Comparison of ENCODE assay signal across 8 mouse cellular contexts in the genomic region with DNA sequence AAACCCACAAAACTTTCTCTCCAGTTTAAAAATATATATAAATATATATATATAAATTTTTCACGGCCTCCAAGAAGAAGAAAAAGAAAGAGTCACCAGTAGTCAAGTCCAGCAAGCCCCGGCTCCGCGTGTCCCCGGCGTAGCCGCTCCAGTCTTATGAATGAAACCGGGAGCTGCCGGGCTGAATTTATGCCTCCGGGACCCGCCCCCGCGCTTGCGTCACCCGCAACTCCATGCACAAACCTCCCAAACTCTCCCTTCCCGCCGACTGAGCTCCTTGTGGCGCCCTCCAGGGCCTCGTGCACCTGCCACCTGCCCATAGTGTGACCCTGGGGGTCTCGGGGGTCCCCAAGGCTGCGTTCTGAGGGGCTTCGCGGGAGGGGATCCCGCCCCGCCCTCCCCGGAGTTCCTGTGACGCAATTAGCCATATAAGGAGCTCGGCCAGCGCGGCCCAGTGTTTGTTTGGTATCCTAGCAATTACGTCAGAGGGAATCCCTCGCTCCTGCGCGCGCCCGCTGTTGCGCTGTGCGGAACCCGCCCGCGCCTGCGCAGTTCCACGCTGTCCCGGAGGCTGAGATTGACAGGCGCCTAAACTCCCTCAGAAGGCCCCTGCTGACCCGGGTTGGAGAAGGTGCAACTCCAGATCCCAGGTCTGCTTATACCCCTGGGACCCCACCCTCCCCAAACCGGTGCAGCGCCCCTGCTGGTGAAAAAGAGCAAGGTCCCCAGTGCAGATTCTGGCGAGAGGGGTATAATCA. TPM values are rescaled to one million over a fixed set of nuclear protein-coding genes. Genes with fewer than 3 reads are reported as not detected.
DNase-seq lines count a peak whose midpoint lies in the region; ATAC-seq and TF ChIP-seq lines count a peak whose summit lies in the region.

A gene (minus strand): TSS at position 168 of the 758 bp plus-strand sequence.

- TF ChIP-seq POLR2A in ES-Bruce4 (IDR thresholded peaks at IDR 0.05; ENCODE audit: insufficient read depth, low read length) = no peak

- TF ChIP-seq EP300 in ES-Bruce4 (IDR thresholded peaks at IDR 0.05; ENCODE audit: insufficient read depth, low read depth, low read length) = no peak
- peak; percentile 74; the same call in 1 of the 2 replicates for TF ChIP-seq EP300 in heart, postnatal 0 days (IDR thresholded peaks at IDR 0.05; ENCODE audit: low read depth)

- peak; percentile 45 for TF ChIP-seq CTCF in ES-Bruce4 (IDR thresholded peaks at IDR 0.05; ENCODE audit: low read depth, low read length)
- peak; percentile 41 for TF ChIP-seq CTCF in heart, postnatal 0 days (IDR thresholded peaks at IDR 0.05; ENCODE audit: low read depth)

- no peaks in the 10 kb centered on the region for H3K4me1 ChIP-seq in ES-Bruce4 (ENCODE audit: control insufficient read depth, insufficient read depth, low read length)
- peaks cover 29% of the 10 kb centered on the region for H3K4me1 ChIP-seq in forebrain, embryonic 12.5 days
- H3K4me1 ChIP-seq in heart, postnatal 0 days (ENCODE audit: control insufficient read depth, insufficient read depth) = no peaks in the 10 kb centered on the region
- peaks cover 32% of the 10 kb centered on the region for H3K4me1 ChIP-seq in liver, embryonic 15.5 days (replicated peaks)
- H3K4me1 ChIP-seq in neural tube, embryonic 11.5 days (ENCODE audit: control insufficient read depth, insufficient read depth, low read length) = peaks cover 12% of the 10 kb centered on the region
- H3K4me1 ChIP-seq in stomach, embryonic 16.5 days (ENCODE audit: control insufficient read depth, insufficient read depth, low read length) = peaks cover 11% of the 10 kb centered on the region

- no peaks in the 10 kb centered on the region for H3K27me3 ChIP-seq in ES-Bruce4 (ENCODE audit: control insufficient read depth, insufficient read depth, low read length, poor library complexity, severe bottlenecking)
- peaks cover 61% of the 10 kb centered on the region for H3K27me3 ChIP-seq in forebrain, embryonic 12.5 days
- peaks cover 17% of the 10 kb centered on the region for H3K27me3 ChIP-seq in heart, postnatal 0 days (ENCODE audit: control insufficient read depth, insufficient read depth, low read length)
- H3K27me3 ChIP-seq in liver, embryonic 15.5 days = peaks cover 85% of the 10 kb centered on the region
- H3K27me3 ChIP-seq in neural tube, embryonic 11.5 days (ENCODE audit: control insufficient read depth, insufficient read depth, low read length) = peaks cover 28% of the 10 kb centered on the region
- peaks cover 18% of the 10 kb centered on the region for H3K27me3 ChIP-seq in stomach, embryonic 16.5 days (ENCODE audit: control insufficient read depth, insufficient read depth, low read length)

- WGBS in forebrain, embryonic 12.5 days = under 1% methylated on average over 49 of the region's 49 CpGs
- under 1% methylated on average over 49 of the region's 49 CpGs for WGBS in heart, postnatal 0 days
- under 1% methylated on average over 49 of the region's 49 CpGs for WGBS in liver, embryonic 15.5 days (ENCODE audit: insufficient replicate concordance)
- under 1% methylated on average over 49 of the region's 49 CpGs for WGBS in neural tube, embryonic 11.5 days
- under 1% methylated on average over 49 of the region's 49 CpGs for WGBS in stomach, embryonic 16.5 days

- H3K9me3 ChIP-seq in ES-Bruce4 (replicated peaks; ENCODE audit: control insufficient read depth, insufficient read depth, low read length, poor library complexity, severe bottlenecking) = no peaks in the 10 kb centered on the region
- H3K9me3 ChIP-seq in forebrain, embryonic 12.5 days = no peaks in the 10 kb centered on the region
- no peaks in the 10 kb centered on the region for H3K9me3 ChIP-seq in heart, postnatal 0 days (replicated peaks; ENCODE audit: control insufficient read depth, low read length)
- H3K9me3 ChIP-seq in liver, embryonic 15.5 days (replicated peaks) = no peaks in the 10 kb centered on the region
- H3K9me3 ChIP-seq in neural tube, embryonic 11.5 days (ENCODE audit: control insufficient read depth, low read length) = no peaks in the 10 kb centered on the region
- no peaks in the 10 kb centered on the region for H3K9me3 ChIP-seq in stomach, embryonic 16.5 days (replicated peaks; ENCODE audit: control insufficient read depth, low read length)

- no peak within 1 kb of the TSS for H3K27ac ChIP-seq in ES-Bruce4 (ENCODE audit: insufficient read depth, low read length)
- H3K27ac ChIP-seq in forebrain, embryonic 12.5 days = no peak within 1 kb of the TSS
- H3K27ac ChIP-seq in heart, postnatal 0 days (ENCODE audit: low read depth) = no peak within 1 kb of the TSS
- 0 out of 2 replicates have a peak within 1 kb of the TSS, but pooled peaks have one; percentile 14 for H3K27ac ChIP-seq in liver, embryonic 15.5 days (replicated peaks)
- H3K27ac ChIP-seq in neural tube, embryonic 11.5 days (ENCODE audit: low read depth, low read length) = no peak within 1 kb of the TSS
- peak within 1 kb of the TSS; percentile 19 for H3K27ac ChIP-seq in stomach, embryonic 16.5 days (ENCODE audit: low read length)

- H3K9ac ChIP-seq in ES-Bruce4 (ENCODE audit: low read depth, poor library complexity, severe bottlenecking) = peak within 1 kb of the TSS; percentile 62
- peak within 1 kb of the TSS; percentile 47 for H3K9ac ChIP-seq in forebrain, embryonic 12.5 days
- peak within 1 kb of the TSS; percentile 45 for H3K9ac ChIP-seq in heart, postnatal 0 days (replicated peaks; ENCODE audit: low read depth, low read length)
- peak within 1 kb of the TSS; percentile 47 for H3K9ac ChIP-seq in liver, embryonic 15.5 days
- H3K9ac ChIP-seq in neural tube, embryonic 11.5 days (ENCODE audit: low read length) = peak within 1 kb of the TSS; percentile 50
- H3K9ac ChIP-seq in stomach, embryonic 16.5 days (ENCODE audit: low read length) = peak within 1 kb of the TSS; percentile 74

- peak within 1 kb of the TSS; percentile 94 for H3K4me2 ChIP-seq in forebrain, embryonic 12.5 days
- H3K4me2 ChIP-seq in heart, postnatal 0 days (ENCODE audit: low read depth, low read length) = peak within 1 kb of the TSS; percentile 97
- peak within 1 kb of the TSS; percentile 90 for H3K4me2 ChIP-seq in liver, embryonic 15.5 days
- peak within 1 kb of the TSS; percentile 95 for H3K4me2 ChIP-seq in neural tube, embryonic 11.5 days (ENCODE audit: low read depth)
- H3K4me2 ChIP-seq in stomach, embryonic 16.5 days (ENCODE audit: low read depth, low read length) = peak within 1 kb of the TSS; percentile 100

- peak within 1 kb of the TSS; percentile 82 for H3K4me3 ChIP-seq in ES-Bruce4 (ENCODE audit: low read depth, low read length)
- peak within 1 kb of the TSS; percentile 63 for H3K4me3 ChIP-seq in forebrain, embryonic 12.5 days (replicated peaks)
- H3K4me3 ChIP-seq in heart, postnatal 0 days (ENCODE audit: low read depth, low read length) = peak within 1 kb of the TSS; percentile 63
- peak within 1 kb of the TSS; percentile 69 for H3K4me3 ChIP-seq in liver, embryonic 15.5 days (replicated peaks)
- H3K4me3 ChIP-seq in neural tube, embryonic 11.5 days (ENCODE audit: low read depth, low read length) = peak within 1 kb of the TSS; percentile 57
- H3K4me3 ChIP-seq in stomach, embryonic 16.5 days (replicated peaks; ENCODE audit: low read length) = peak within 1 kb of the TSS; percentile 73

- DNase-seq in c-Kit-positive CD71-positive TER-119-positive erythroid progenitor cells, embryonic 14.5 days (ENCODE audit: low spot score) = peak; percentile 93
- DNase-seq in heart, postnatal 0 days (ENCODE audit: low spot score) = peak; percentile 98
- peak; percentile 97 to 98 for DNase-seq in kidney, postnatal 4 days
- DNase-seq in neural tube, embryonic 11.5 days (ENCODE audit: low spot score) = peak; percentile 95

- no peaks in the 10 kb centered on the region for H3K36me3 ChIP-seq in ES-Bruce4 (ENCODE audit: control insufficient read depth, insufficient read depth, low read length, poor library complexity, severe bottlenecking)
- H3K36me3 ChIP-seq in forebrain, embryonic 12.5 days (replicated peaks) = no peaks in the 10 kb centered on the region
- no peaks in the 10 kb centered on the region for H3K36me3 ChIP-seq in heart, postnatal 0 days (replicated peaks; ENCODE audit: control insufficient read depth, insufficient read depth, low read length)
- H3K36me3 ChIP-seq in liver, embryonic 15.5 days (replicated peaks) = no peaks in the 10 kb centered on the region
- H3K36me3 ChIP-seq in neural tube, embryonic 11.5 days (ENCODE audit: control insufficient read depth, insufficient read depth, low read length) = no peaks in the 10 kb centered on the region
- H3K36me3 ChIP-seq in stomach, embryonic 16.5 days (ENCODE audit: control insufficient read depth, insufficient read depth, low read length) = no peaks in the 10 kb centered on the region

- ATAC-seq in forebrain, embryonic 12.5 days (ENCODE audit: low FRiP score) = peak; percentile 90
- ATAC-seq in heart, postnatal 0 days (ENCODE audit: insufficient read depth, low read depth) = peak; percentile 86
- peak; percentile 77 for ATAC-seq in liver, embryonic 15.5 days (ENCODE audit: insufficient read depth)
- peak; percentile 83 for ATAC-seq in neural tube, embryonic 11.5 days (ENCODE audit: insufficient read depth, low FRiP score, low TSS enrichment)
- ATAC-seq in stomach, embryonic 16.5 days (ENCODE audit: insufficient read depth, low FRiP score) = peak; percentile 87

RNA-seq across cellular contexts. Expression of the gene that starts here (rescaled TPM):
- 0.68 and 1.1 TPM in 2 replicates for polyA plus RNA-seq in ES-Bruce4 (2011; ENCODE audit: insufficient read depth, insufficient read length, low read depth, missing spikeins)
- 0.24 TPM in 1 of 2 replicates, not detected in the other for polyA plus RNA-seq in forebrain, embryonic 12.5 days (2016; fragmentation: Nextera tagmentation; extraction: Ambion mirVana)
- 0.39 and 0.80 TPM in 2 replicates for total RNA-seq in heart, postnatal 0 days (2014; rRNA removed; ENCODE audit: low replicate concordance)
- 0.05 and 0.10 TPM in 2 replicates for polyA plus RNA-seq in heart, postnatal 0 days (2015; fragmentation: Nextera tagmentation; extraction: Ambion mirVana)
- 0.03 TPM in 1 of 2 replicates, not detected in the other for polyA plus RNA-seq in liver, embryonic 15.5 days (2015; fragmentation: Nextera tagmentation; extraction: Ambion mirVana)
- 0.07 TPM in 1 of 2 replicates, not detected in the other for polyA plus RNA-seq in neural tube, embryonic 11.5 days (2014; fragmentation: Nextera tagmentation; extraction: Ambion mirVana)
- polyA plus RNA-seq in stomach, embryonic 16.5 days (2015; fragmentation: Nextera tagmentation; extraction: Ambion mirVana) = 0.25 and 0.27 TPM in 2 replicates

Comparison
In these comparisons a context has a peak if more than half of its experiments do, and no peak if none do; other contexts are left out.
1. Peak in ATAC-seq, H3K4me3 ChIP-seq, H3K9ac ChIP-seq and H3K4me2 ChIP-seq in forebrain, embryonic 12.5 days; RNA of the gene not detected or under 1 TPM.
2. Peak in DNase-seq, ATAC-seq, H3K4me3 ChIP-seq, H3K9ac ChIP-seq and H3K4me2 ChIP-seq in heart, postnatal 0 days; RNA of the gene not detected or under 1 TPM.
3. Peak in ATAC-seq, H3K4me3 ChIP-seq, H3K27ac ChIP-seq, H3K9ac ChIP-seq and H3K4me2 ChIP-seq in liver, embryonic 15.5 days; RNA of the gene not detected or under 1 TPM.
4. Peak in DNase-seq, ATAC-seq, H3K4me3 ChIP-seq, H3K9ac ChIP-seq and H3K4me2 ChIP-seq in neural tube, embryonic 11.5 days; RNA of the gene not detected or under 1 TPM.
5. Peak in ATAC-seq, H3K4me3 ChIP-seq, H3K27ac ChIP-seq, H3K9ac ChIP-seq and H3K4me2 ChIP-seq in stomach, embryonic 16.5 days; RNA of the gene not detected or under 1 TPM.